Mouse (Mus musculus): Measurements from ENCODE around the gene Slc15a3.

Gene Slc15a3

DNA sequence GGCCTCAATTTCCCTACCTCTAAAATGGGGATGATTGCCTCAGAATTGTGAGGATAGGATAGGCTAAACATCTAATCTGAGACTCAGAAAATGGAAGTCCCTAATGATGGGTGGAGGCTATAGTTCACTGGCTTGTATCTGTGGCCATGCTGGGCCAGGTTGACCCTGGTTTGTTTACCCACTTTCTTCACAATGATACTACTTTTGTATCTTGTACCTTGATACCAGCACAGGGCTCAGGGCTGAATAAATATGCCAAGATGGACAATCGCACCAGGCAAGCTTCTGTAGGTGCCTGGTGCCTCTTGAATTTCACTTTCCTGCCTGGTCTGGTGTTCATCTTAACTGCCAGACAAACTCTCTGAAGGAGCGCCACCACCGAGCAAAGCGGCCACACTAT is 17.0 kb upstream of the Slc15a3 start:
- DNase-seq (ENCODE audit: low spot score), result no peak

DNA sequence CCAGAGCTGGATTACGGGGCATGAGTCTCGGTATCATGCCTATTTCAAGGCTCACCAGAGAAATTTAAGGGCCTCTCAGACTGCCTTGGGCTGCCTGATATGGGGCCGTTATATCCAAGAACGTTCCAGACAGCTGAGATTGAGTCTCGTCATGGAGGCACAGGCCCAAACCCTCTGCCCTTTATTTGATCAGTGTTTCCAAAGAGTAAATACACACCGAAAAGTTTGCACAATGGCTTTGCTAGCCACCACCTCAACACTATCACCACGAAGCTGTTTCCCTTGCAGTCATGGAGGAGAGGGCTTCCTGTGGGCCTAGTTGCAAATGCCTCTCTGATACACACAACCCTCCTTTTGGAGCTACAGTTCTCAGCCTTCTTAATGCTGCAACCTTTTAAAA is 15.5 kb upstream of the Slc15a3 start:
- no peak for DNase-seq (ENCODE audit: low spot score)

- no peak for DNase-seq (ENCODE audit: low spot score)
Measured at GRCm38 (mm10) chr19:10828321-10828720, 11.2 kb upstream of the Slc15a3 start.

GRCm38 (mm10) chr19:10829436-10830175 is 9.9 kb upstream of the Slc15a3 start, which contains the start of gene Cd6:
Gene Cd6, minus strand, starts transcription at chr19:10830058.
- peak; percentile 74 for DNase-seq (ENCODE audit: low spot score)

GRCm38 (mm10) chr19:10831424-10831823 is 8.1 kb upstream of the Slc15a3 start:
- DNase-seq (ENCODE audit: low spot score), result peak; percentile 80

DNA sequence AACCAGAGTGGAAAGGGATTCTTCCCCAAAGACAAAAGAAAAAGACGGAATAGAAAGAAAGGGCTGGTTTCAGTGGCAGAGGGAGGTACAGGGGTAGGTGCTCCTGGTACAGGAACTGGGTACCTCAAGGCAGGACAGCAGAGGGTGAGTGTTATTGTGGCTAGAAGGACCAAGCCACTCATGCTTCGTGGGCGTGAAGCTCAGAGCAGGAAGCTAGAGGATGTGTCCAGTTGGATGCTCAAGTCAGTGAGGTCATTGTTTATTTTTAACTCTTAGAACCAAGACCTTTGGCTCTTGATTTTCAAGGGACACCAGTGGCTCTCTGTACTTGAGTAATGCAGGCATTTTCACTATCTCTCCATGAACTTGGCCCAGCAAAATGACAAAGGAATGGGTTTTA is 7.5 kb upstream of the Slc15a3 start:
- DNase-seq (ENCODE audit: low spot score), result no peak

- no peak for DNase-seq (ENCODE audit: low spot score)
Measured at GRCm38 (mm10) chr19:10833611-10834010, 5.9 kb upstream of the Slc15a3 start.

- no peak for DNase-seq (ENCODE audit: low spot score)
Measured at GRCm38 (mm10) chr19:10835671-10836070, 3.9 kb upstream of the Slc15a3 start.

DNA sequence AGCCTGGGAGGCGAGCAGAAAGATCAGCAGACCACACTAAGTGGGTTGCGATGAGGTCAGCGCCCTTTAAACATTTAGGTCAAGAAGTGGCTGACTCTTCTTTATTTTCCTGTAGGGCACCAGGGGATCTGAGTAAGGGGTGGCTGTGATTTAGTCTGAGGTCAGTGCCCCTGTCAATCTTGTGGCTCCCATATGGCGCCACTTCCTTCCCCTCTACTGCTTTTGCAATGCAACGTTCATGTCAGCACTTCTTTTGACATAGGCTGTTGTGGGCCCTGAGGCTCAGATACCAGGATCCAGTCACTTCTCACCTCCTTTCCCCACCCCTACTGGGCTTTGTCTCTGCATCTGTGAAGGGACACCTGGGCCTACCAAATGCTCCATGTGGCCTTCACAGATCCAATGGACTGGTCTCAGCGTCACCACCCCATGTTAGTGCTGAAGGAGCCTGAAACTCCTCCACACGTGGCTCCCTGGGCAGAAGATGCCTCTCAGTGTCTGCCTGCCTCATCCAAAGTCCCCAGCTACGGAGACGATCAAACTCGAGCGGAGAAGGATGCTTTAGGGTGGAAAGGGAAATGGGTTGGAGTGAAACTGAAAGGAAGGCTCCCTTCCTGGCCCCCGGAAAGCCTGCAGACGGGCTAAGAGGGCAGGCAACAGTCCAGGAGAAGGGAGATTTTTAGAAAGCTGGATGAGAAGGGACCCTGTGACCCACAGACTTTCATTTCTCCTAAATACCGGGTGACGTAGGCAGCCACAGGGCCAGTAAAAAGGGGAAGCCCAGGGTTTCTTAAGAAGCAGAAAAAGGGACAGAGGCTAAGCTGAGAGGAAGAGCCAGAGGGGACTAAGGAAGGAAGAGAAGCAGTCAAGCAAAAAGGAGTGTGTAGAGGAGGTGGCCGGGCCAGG is 2.4 kb downstream of the Slc15a3 start:
- DNase-seq (ENCODE audit: low spot score), result no peak

DNA sequence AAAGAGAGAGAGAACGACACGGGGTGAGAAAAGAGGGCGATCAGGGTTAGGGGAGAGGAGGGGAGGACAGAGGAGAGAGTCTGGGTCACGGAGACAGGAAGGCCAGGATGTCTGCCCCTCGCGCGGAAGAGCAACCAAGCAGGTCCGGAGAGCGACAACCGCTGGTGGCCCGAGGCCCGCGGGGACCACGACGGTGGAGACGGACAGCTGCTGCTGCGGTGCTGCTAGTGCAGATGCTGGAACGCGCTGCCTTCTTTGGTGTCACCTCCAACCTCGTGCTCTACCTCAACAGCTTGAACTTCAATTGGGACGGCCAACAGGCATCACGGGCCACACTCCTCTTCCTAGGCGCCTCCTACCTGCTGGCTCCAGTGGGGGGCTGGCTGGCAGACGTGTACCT is 3.4 kb downstream of the Slc15a3 start:
- no peak for DNase-seq (ENCODE audit: low spot score)

DNA sequence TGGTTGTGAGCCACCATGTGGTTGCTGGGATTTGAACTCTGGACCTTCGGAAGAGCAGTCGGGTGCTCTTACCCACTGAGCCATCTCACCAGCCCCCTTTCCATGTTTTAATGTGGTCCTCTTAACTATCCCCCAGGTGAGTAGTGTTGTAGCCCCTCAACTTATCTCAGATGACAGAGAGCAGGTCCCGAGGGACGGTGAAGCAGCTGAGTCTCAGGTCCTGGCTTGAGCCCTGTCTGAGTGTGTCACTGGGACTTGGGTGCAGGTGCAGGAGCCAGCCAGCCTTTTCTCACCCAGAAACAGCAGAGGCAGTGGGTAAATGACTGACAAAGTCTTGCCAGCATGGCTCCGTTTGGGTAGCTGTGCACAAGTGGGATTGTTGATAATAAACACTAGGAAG is 4.7 kb downstream of the Slc15a3 start:
- no peak for DNase-seq (ENCODE audit: low spot score)

GRCm38 (mm10) chr19:10845454-10845853 is 5.9 kb downstream of the Slc15a3 start:
- no peak for DNase-seq (ENCODE audit: low spot score)

DNA sequence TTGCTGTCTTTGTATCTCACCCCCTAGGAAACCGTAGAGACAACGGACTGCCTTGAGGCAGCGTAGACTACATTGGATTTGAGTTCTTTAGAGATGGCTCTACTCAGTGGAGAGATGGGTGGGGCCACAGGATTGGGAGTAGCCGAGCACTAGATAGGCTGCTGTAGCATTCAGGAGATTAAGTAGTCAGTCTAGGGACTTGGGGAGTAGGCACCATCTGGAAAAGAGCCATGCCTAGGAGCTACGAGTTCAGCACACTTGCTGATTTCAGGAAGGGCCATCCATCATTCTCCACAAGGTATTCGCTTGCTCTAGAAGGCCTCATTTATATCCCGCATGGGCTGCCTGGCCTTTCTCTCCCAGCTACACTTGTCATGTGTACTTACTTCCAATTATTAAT is 6.6 kb downstream of the Slc15a3 start:
- DNase-seq (ENCODE audit: low spot score), result no peak

DNA sequence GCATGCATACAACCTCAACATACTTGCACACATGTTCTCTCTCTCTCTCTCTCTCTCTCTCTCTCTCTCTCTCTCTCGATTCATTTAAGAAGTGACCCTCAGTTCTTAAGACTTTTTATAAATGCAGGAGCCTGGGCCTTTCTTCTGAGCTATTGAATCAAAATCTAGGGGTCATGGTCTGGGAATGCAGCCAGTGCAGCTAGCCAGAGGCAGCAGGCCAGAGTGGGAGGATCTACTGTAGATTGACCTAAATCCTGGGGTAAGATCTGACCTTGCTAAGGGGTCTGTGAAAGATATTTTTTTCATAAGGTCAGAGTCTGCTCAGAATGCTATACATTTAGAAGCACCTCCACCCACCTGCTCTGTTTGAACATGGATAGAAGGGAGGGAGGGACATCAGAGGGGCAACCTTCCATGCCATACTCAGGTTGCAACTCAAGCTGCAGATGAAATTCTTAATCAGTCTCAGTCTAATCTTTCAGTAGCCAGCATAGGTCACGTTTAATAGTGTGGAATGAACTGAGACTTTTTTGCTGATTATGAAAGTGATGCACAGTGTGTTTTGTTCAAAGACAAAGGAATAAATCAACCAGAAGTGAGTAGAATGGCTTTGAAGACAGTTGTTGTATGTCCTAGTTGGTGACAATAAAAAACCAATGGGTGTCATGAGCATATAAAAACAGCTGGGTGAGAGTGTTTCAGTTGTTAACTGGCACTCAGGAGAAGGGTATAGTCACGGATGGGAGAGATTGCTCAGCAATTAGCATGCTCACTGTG is 8.0 kb downstream of the Slc15a3 start:
- DNase-seq (ENCODE audit: low spot score), result no peak

DNA sequence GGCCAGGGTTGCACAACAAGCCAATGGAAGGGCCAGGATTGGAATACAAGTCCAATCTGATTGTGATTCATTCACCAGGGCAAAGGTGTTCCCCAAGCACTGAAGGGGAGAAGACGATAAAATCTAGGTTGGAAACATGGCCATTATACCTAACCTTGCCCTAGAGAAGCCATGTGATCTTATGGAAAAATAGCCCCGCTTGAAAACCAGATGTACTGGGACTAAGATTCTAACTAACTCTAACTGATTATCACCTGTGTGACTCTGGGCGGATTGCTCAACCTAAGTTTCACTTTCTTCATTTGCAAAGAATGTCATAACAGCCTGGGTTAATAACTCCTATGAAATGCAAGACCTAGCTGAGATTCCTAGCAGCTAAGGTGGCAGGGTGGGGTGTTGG is 15.9 kb downstream of the Slc15a3 start:
- no peak for DNase-seq (ENCODE audit: low spot score)

DNA sequence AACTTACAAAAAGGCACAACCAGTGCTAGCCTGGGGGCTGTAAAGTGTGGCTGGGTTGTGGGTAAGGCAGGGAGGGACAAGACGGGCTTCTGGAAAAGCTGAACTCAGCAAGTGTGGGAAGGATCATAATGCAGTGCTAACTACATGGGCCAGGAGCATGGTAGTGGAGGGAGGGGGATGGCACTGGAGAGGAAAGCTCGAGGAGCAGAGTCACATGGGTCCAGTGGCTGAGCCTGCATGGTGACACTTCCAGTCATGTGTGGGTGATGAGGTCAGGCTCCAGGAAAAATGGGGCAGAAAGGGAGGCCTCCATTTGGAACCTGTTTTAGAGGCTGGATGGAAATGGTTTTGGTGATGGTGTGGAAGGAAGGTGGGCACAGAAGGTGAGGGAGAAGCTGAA is 17.0 kb downstream of the Slc15a3 start:
- DNase-seq (ENCODE audit: low spot score), result no peak

DNA sequence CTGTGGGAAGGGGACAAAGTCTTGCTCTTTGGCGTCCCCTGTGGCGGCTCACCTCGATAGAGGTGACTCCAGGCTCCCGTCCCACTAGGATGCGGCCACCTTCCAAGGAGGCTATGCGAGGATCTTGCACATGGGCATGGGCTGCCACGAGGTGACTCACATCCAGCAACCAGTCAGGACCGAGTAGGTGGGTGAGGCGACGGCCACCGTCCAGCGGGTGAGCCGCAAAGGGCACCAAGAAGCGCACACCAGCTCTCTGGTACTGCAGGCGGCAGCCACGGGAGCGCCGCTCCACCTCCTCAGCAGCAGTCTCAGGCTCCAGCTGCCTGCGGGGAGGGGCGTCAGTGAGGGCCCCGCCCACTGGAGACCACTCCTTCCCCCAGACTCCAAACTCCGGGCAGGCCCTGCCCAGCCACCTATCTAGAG is 20.6 kb downstream of the Slc15a3 start:
- no peak for DNase-seq (ENCODE audit: low spot score)

DNA sequence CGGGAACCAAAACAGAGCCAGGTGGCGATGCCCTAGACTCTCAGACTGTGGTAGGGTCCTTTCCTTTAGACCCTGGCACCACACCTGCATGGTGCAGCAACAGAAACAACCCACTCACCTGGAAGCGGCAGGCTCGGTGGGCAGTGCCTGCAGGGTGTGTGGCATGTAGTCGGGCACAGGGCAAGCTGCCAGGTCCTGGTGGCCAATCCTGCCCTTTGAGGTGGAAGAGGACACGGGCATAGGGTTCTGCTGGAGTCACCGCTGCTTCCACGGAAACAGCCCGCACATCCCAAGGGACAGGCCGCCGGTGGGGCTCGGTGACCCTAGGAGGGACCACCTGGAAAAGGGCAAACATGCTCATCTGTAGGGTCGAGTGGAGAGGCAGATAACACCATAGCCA is 26.8 kb downstream of the Slc15a3 start:
- DNase-seq (ENCODE audit: low spot score), result no peak

GRCm38 (mm10) chr19:10867946-10868622 is 28.6 kb downstream of the Slc15a3 start:
- no peak for DNase-seq (ENCODE audit: low spot score)

DNA sequence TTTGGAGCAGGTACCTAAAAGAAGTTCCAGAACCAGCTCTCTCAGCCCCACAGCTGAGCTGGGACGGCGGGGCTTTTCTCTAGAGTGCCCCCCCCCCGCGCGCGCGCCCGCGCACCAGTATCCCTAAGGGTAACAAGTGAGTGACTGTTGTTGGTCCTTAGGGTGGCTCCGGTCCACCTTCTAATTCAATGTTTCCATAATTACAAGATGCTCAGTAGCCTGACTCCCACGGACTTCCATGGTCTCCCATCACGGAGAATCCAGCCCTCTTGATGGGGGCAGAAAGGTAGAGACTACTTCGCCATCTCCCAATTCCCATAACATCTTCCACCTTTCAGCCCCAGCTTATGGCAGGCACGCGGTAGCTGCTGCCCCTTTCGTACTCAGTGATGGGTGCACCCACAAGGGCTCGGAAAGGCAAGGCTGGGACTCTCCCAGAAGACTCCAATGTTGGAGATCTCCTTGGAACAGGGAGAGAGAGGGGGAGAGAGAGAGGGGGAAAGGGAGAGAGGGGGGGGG is 29.2 kb downstream of the Slc15a3 start:
- no peak for DNase-seq (ENCODE audit: low spot score)

DNA sequence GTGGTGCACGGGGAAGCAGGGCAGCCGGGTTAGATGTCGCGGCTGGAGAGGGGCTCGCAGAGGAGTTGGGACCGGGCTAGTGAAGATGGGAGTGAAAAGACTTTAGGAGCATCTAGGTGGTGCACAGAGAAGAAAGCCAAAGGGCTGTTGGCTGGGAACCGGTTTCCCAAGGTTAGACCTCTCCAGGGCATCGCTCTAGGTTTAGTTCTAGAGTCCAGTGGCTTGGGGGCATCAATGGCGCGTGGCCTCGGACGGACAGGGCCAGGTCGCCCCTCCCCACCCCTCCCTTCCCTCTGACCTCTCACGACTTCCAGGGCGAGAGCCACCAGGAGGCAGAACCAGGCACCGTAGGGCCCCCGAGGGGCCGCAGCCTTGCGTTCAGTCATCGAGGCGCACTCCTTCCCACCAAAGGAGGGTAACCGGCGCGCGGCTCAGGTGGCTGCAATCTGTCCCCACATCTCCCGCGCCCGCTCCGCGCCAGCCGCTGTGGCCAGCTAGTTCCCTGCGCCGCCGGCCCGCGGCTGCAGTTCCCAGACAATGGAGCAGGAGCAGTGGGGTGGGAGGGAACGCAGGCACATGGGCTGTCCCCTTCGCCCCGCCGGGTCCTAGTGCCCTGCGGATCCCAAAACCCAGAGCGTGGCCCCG is 29.8 kb downstream of the Slc15a3 start:
- no peak for DNase-seq (ENCODE audit: low spot score)

Measured in T-cell, adult 2 months (primary cell).